Mouse (Mus musculus): Measurements from ENCODE around the gene Slc46a2. TPM values are rescaled to one million over a fixed set of nuclear protein-coding genes. Genes with fewer than 3 reads are reported as not detected.

Slc46a2 gene
- total RNA-seq, 1 experiment, result not detected

GRCm38 (mm10) chr4:59870859-59871591, 43.8 kb downstream of the Slc46a2 start:
- in situ Hi-C loops (cut with MboI; ENCODE audit: low sequenced_read_pairs in 2 of 2, unreplicated experiment in 2 of 2), result no loop called here
- no peak for TF ChIP-seq ZNF384 (IDR thresholded peaks at IDR 0.05; ENCODE audit: low read depth, low read length)
- no peak for TF ChIP-seq MAFK (IDR thresholded peaks at IDR 0.05; ENCODE audit: insufficient read depth, low read depth, low read length)
- TF ChIP-seq ZC3H11A (IDR thresholded peaks at IDR 0.05; ENCODE audit: borderline replicate concordance, low read depth, low read length), result peak; percentile 70
- TF ChIP-seq HCFC1 (IDR thresholded peaks at IDR 0.05; ENCODE audit: borderline replicate concordance, insufficient read depth, low read length), result no peak
- peaks cover 2% of the 10 kb centered on the region for H3K36me3 ChIP-seq (ENCODE audit: control insufficient read depth, insufficient read depth, low read length, poor library complexity, severe bottlenecking)
- H3K9me3 ChIP-seq (ENCODE audit: control insufficient read depth, insufficient read depth, low read depth, low read length), result no peaks in the 10 kb centered on the region
- peaks cover 0 to 4% of the 10 kb centered on the region in 2 experiments; a peak in 2 of 4 replicates for H3K4me1 ChIP-seq (ENCODE audit: control insufficient read depth in 2 of 2, insufficient read depth in 2 of 2, low read length in 2 of 2, poor library complexity in 1 of 2)
- no peak overlapping the region for H3K27ac ChIP-seq (ENCODE audit: insufficient read depth, low read depth, low read length, poor library complexity, severe bottlenecking)
- no peak overlapping the region for H3K9ac ChIP-seq (ENCODE audit: insufficient read depth, low read depth, low read length, poor library complexity, severe bottlenecking)
- DNase-seq (ENCODE audit: low read depth, low spot score), result peak; percentile 77
- H3K4me3 ChIP-seq (ENCODE audit: insufficient read depth in 1 of 2, low read depth in 1 of 2, low read length in 2 of 2, poor library complexity in 1 of 2, severe bottlenecking in 1 of 2), result no peak overlapping the region

DNA sequence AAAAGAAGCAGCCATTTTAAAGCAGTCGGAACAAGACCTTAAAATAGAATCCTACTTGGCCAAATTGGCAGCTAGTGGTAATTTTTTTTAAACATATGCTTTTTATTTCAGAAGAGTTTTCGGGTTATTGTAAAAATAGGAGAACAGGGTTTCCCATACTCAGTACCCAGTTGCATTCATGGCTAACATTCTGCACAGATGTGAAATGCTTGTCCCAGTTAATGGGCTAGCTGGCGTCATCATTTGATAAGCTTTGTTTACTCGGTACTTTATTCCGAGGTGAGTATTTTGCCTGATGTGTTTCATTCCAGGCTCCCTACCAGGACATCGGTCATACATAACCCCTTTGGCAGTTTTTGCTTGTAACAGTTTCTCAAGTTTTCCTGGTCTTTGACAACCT, 44.4 kb downstream of the Slc46a2 start:
- Histone ChIP-seq H3K27ac (ENCODE audit: insufficient read depth, low read depth, low read length, poor library complexity, severe bottlenecking) (no peak overlapping the region), H3K9me3 (ENCODE audit: control insufficient read depth, insufficient read depth, low read depth, low read length) (no peaks in the 10 kb centered on the region), H3K36me3 (ENCODE audit: control insufficient read depth, insufficient read depth, low read length, poor library complexity, severe bottlenecking) (peaks cover 2% of the 10 kb centered on the region), H3K9ac (ENCODE audit: insufficient read depth, low read depth, low read length, poor library complexity, severe bottlenecking) (no peak overlapping the region), H3K4me1 (ENCODE audit: control insufficient read depth in 2 of 2, insufficient read depth in 2 of 2, low read length in 2 of 2, poor library complexity in 1 of 2) (peaks cover 0 to 4% of the 10 kb centered on the region in 2 experiments; a peak in 2 of 4 replicates), H3K4me3 (ENCODE audit: insufficient read depth in 1 of 2, low read depth in 1 of 2, low read length in 2 of 2, poor library complexity in 1 of 2, severe bottlenecking in 1 of 2) (no peak overlapping the region)
- in situ Hi-C loops (cut with MboI; ENCODE audit: low sequenced_read_pairs in 2 of 2, unreplicated experiment in 2 of 2), result no loop called here
- no peak for DNase-seq (ENCODE audit: low read depth, low spot score)
- no peak for TF ChIP-seq ZC3H11A (IDR thresholded peaks at IDR 0.05; ENCODE audit: borderline replicate concordance, low read depth, low read length)
- TF ChIP-seq CHD2 (IDR thresholded peaks at IDR 0.05; ENCODE audit: low read depth, low read length), result no peak
- no peak for TF ChIP-seq HCFC1 (IDR thresholded peaks at IDR 0.05; ENCODE audit: borderline replicate concordance, insufficient read depth, low read length)
- TF ChIP-seq ZNF384 (IDR thresholded peaks at IDR 0.05; ENCODE audit: low read depth, low read length), result no peak
- no peak for TF ChIP-seq MAFK (IDR thresholded peaks at IDR 0.05; ENCODE audit: insufficient read depth, low read depth, low read length)

DNA sequence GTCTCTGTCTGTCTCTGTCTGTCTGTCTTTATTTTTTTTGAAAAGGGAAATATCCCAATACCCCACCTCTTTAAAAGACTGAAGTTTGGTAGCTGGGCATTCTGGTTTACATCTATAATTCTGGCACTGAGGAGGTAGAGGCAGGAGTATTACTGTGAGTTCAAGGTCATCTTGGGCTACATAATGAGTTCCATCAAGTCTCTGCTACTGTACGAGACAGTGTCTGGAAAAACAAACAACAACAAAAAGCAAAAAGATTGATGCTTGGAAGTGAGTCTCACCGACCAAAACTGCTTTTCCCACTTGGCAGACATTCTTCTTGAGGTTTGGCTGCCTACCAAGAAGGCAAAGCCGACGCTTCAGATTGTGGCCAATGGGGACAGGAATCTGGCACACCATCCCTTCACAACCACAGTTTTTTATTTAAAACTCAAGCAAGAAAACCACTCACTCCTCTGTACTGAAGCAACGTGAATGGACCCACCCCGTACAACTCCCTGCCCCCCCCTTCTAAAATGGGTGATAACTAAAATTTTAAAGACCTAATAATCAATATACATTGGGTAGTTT, 45.3 kb downstream of the Slc46a2 start:
- no peak overlapping the region for H3K4me3 ChIP-seq (ENCODE audit: insufficient read depth in 1 of 2, low read depth in 1 of 2, low read length in 2 of 2, poor library complexity in 1 of 2, severe bottlenecking in 1 of 2)
- H3K36me3 ChIP-seq (ENCODE audit: control insufficient read depth, insufficient read depth, low read length, poor library complexity, severe bottlenecking), result peaks cover 2% of the 10 kb centered on the region
- in situ Hi-C loops (cut with MboI; ENCODE audit: low sequenced_read_pairs in 2 of 2, unreplicated experiment in 2 of 2), result no loop called here
- H3K9ac ChIP-seq (ENCODE audit: insufficient read depth, low read depth, low read length, poor library complexity, severe bottlenecking), result no peak overlapping the region
- no peak overlapping the region for H3K27ac ChIP-seq (ENCODE audit: insufficient read depth, low read depth, low read length, poor library complexity, severe bottlenecking)
- DNase-seq (ENCODE audit: low read depth, low spot score), result no peak
- no peaks in the 10 kb centered on the region for H3K9me3 ChIP-seq (ENCODE audit: control insufficient read depth, insufficient read depth, low read depth, low read length)
- no peak for TF ChIP-seq ZNF384 (IDR thresholded peaks at IDR 0.05; ENCODE audit: low read depth, low read length)
- no peak for TF ChIP-seq HCFC1 (IDR thresholded peaks at IDR 0.05; ENCODE audit: borderline replicate concordance, insufficient read depth, low read length)
- TF ChIP-seq CHD2 (IDR thresholded peaks at IDR 0.05; ENCODE audit: low read depth, low read length), result no peak
- TF ChIP-seq ZC3H11A (IDR thresholded peaks at IDR 0.05; ENCODE audit: borderline replicate concordance, low read depth, low read length), result no peak
- TF ChIP-seq MAFK (IDR thresholded peaks at IDR 0.05; ENCODE audit: insufficient read depth, low read depth, low read length), result no peak
- H3K4me1 ChIP-seq (ENCODE audit: control insufficient read depth in 2 of 2, insufficient read depth in 2 of 2, low read length in 2 of 2, poor library complexity in 1 of 2), result peaks cover under 1 to 4% of the 10 kb centered on the region in 2 experiments; a peak in 2 of 4 replicates

GRCm38 (mm10) chr4:59868086-59868485, 46.8 kb downstream of the Slc46a2 start:
- H3K4me3 ChIP-seq (ENCODE audit: insufficient read depth in 1 of 2, low read depth in 1 of 2, low read length in 2 of 2, poor library complexity in 1 of 2, severe bottlenecking in 1 of 2), result no peak overlapping the region
- DNase-seq (ENCODE audit: low read depth, low spot score), result no peak
- in situ Hi-C loops (cut with MboI; ENCODE audit: low sequenced_read_pairs in 2 of 2, unreplicated experiment in 2 of 2), result no loop called here
- H3K4me1 ChIP-seq (ENCODE audit: control insufficient read depth in 2 of 2, insufficient read depth in 2 of 2, low read length in 2 of 2, poor library complexity in 1 of 2), result peaks cover 0 to 4% of the 10 kb centered on the region in 2 experiments; a peak in 1 of 4 replicates
- no peak overlapping the region for H3K9ac ChIP-seq (ENCODE audit: insufficient read depth, low read depth, low read length, poor library complexity, severe bottlenecking)
- H3K36me3 ChIP-seq (ENCODE audit: control insufficient read depth, insufficient read depth, low read length, poor library complexity, severe bottlenecking), result peaks cover 2% of the 10 kb centered on the region
- no peak for TF ChIP-seq CHD2 (IDR thresholded peaks at IDR 0.05; ENCODE audit: low read depth, low read length)
- TF ChIP-seq MAFK (IDR thresholded peaks at IDR 0.05; ENCODE audit: insufficient read depth, low read depth, low read length), result no peak
- TF ChIP-seq ZC3H11A (IDR thresholded peaks at IDR 0.05; ENCODE audit: borderline replicate concordance, low read depth, low read length), result no peak
- no peak for TF ChIP-seq HCFC1 (IDR thresholded peaks at IDR 0.05; ENCODE audit: borderline replicate concordance, insufficient read depth, low read length)
- no peak for TF ChIP-seq ZNF384 (IDR thresholded peaks at IDR 0.05; ENCODE audit: low read depth, low read length)
- no peaks in the 10 kb centered on the region for H3K9me3 ChIP-seq (ENCODE audit: control insufficient read depth, insufficient read depth, low read depth, low read length)
- no peak overlapping the region for H3K27ac ChIP-seq (ENCODE audit: insufficient read depth, low read depth, low read length, poor library complexity, severe bottlenecking)
